Mouse (Mus musculus) hindbrain, embryonic 14.5 days (tissue): ENCODE data around the gene Ilk. TPM values are rescaled to one million over a fixed set of nuclear protein-coding genes. Genes with fewer than 3 reads are reported as not detected.

Experiments
- ATAC-seq: fragments of 200-750 bp; cut with Nextera tagmentation; 2 replicates; pipeline ENCODE4 v1.8.0; 2017; ENCODE audit warnings: moderate number of reproducible peaks, mild to moderate bottlenecking, moderate TSS enrichment, moderate library complexity; ENCODE audit not compliant: low FRiP score
- DNase-seq: peaks from one replicate; pipeline ENCODE4 v3.0.0-alpha.2; 2015; ENCODE audit warnings: low spot score
- H3K27ac ChIP-seq: fragments of 300-500 bp; sonication (generic); 2 replicates; pipeline ENCODE4 v1.5.1; 2014; ENCODE audit warnings: mild to moderate bottlenecking, moderate library complexity
- H3K27me3 ChIP-seq: fragments of 300-500 bp; sonication (generic); 2 replicates; pipeline ENCODE4 v1.6.1; 2014; ENCODE audit warnings: mild to moderate bottlenecking, low read length, mixed read lengths; ENCODE audit not compliant: control insufficient read depth, insufficient read depth
- H3K36me3 ChIP-seq: fragments of 300-500 bp; sonication (generic); replicated peaks from 2 replicates; pipeline ENCODE4 v1.6.1; 2014; ENCODE audit not compliant: control insufficient read depth, insufficient read depth
- H3K4me1 ChIP-seq: fragments of 300-500 bp; sonication (generic); replicated peaks from 2 replicates; pipeline ENCODE4 v1.6.1; 2014; ENCODE audit warnings: antibody characterized with exemption, low read length, mixed read lengths; ENCODE audit not compliant: control insufficient read depth, insufficient read depth
- H3K4me2 ChIP-seq: fragments of 300-500 bp; sonication (generic); replicated peaks from 2 replicates; pipeline ENCODE4 v1.6.1; 2014; ENCODE audit warnings: mild to moderate bottlenecking, moderate library complexity
- H3K4me3 ChIP-seq: fragments of 300-500 bp; sonication (generic); replicated peaks from 2 replicates; pipeline ENCODE4 v1.5.1; 2014; ENCODE audit warnings: mild to moderate bottlenecking, low read length
- H3K9ac ChIP-seq: fragments of 300-500 bp; sonication (generic); 2 replicates; pipeline ENCODE4 v1.6.1; 2014
- H3K9me3 ChIP-seq: fragments of 300-500 bp; sonication (generic); 2 replicates; pipeline ENCODE4 v1.6.1; 2016; ENCODE audit warnings: low read length; ENCODE audit not compliant: control insufficient read depth
- whole genome bisulfite sequencing: fragments of 180-500 bp; shearing (Covaris S2); extraction: QIAGEN DNeasy Blood & Tissue Kit; methylation state at CpG from one replicate; pipeline ENCODE4 v1.1.7; 2014; 5-methylcytosine and 5-hydroxymethylcytosine counted together
- polyA plus RNA-seq: library from polyadenylated mRNA; unstranded; fragments of >200 nt; fragmentation: Nextera tagmentation; extraction: Ambion mirVana; gene quantifications from 2 replicates; pipeline ENCODE4 v1.2.1, GENCODE M21; 2014

Gene Ilk
- polyA plus RNA-seq, 1 experiment from 2014 or later, result 206 TPM

- no peaks in the 10 kb centered on the region for H3K27me3 ChIP-seq
- H3K4me2 ChIP-seq, result no peak overlapping the region
- H3K9ac ChIP-seq, result no peak overlapping the region
- 82% methylated on average over 1 of the region's 1 CpGs for WGBS
- ATAC-seq (no peak), DNase-seq (no peak)
- peaks cover 13% of the 10 kb centered on the region for H3K4me1 ChIP-seq
- H3K36me3 ChIP-seq, result 0 out of 2 replicates have a peak, but pooled peaks cover 1% of the 10 kb centered on the region
- no peaks in the 10 kb centered on the region for H3K9me3 ChIP-seq
- no peak overlapping the region for H3K27ac ChIP-seq
- no peak overlapping the region for H3K4me3 ChIP-seq
These were observed 54.8 kb downstream of the Ilk start for GRCm38 (mm10) chr7:105791147-105791546.

Other genes with a start within 250 kb of the Ilk start
- gene Smpd1, start 182.2 kb upstream of the Ilk start, polyA plus RNA-seq, result 95.9 and 106 TPM in 2 replicates
- gene Apbb1, start 154.9 kb upstream of the Ilk start, polyA plus RNA-seq, result 224 and 243 TPM in 2 replicates
- gene Hpx, start 136.5 kb upstream of the Ilk start, polyA plus RNA-seq, result 0.13 TPM in 1 of 2 replicates, not detected in the other
- 85.5 and 90.7 TPM in 2 replicates for gene Trim3, start 103.0 kb upstream of the Ilk start, polyA plus RNA-seq
- 147 and 154 TPM in 2 replicates for gene Timm10b, start 96.5 kb upstream of the Ilk start, polyA plus RNA-seq
- 92.4 and 95.5 TPM in 2 replicates for gene Arfip2, start 96.2 kb upstream of the Ilk start, polyA plus RNA-seq
- gene Gm45799, start 96.0 kb upstream of the Ilk start, polyA plus RNA-seq, result 20.5 and 21.7 TPM in 2 replicates
- 1.1 and 2.0 TPM in 2 replicates for gene Dnhd1, start 85.8 kb upstream of the Ilk start, polyA plus RNA-seq
- gene Rrp8, start 793 bp downstream of the Ilk start, polyA plus RNA-seq, result 21.3 and 24.1 TPM in 2 replicates
- 128 and 140 TPM in 2 replicates for gene Taf10, start 7.8 kb downstream of the Ilk start, polyA plus RNA-seq
- 48.2 and 51.6 TPM in 2 replicates for gene Tpp1, start 15.6 kb downstream of the Ilk start, polyA plus RNA-seq
- gene Dchs1, start 51.1 kb downstream of the Ilk start, polyA plus RNA-seq, result 21.1 and 23.2 TPM in 2 replicates
- 164 and 208 TPM in 2 replicates for gene Mrpl17, start 74.5 kb downstream of the Ilk start, polyA plus RNA-seq
- gene Gm4070, start 217.4 kb downstream of the Ilk start, polyA plus RNA-seq, result 0.27 and 0.77 TPM in 2 replicates